In the genomic region with DNA sequence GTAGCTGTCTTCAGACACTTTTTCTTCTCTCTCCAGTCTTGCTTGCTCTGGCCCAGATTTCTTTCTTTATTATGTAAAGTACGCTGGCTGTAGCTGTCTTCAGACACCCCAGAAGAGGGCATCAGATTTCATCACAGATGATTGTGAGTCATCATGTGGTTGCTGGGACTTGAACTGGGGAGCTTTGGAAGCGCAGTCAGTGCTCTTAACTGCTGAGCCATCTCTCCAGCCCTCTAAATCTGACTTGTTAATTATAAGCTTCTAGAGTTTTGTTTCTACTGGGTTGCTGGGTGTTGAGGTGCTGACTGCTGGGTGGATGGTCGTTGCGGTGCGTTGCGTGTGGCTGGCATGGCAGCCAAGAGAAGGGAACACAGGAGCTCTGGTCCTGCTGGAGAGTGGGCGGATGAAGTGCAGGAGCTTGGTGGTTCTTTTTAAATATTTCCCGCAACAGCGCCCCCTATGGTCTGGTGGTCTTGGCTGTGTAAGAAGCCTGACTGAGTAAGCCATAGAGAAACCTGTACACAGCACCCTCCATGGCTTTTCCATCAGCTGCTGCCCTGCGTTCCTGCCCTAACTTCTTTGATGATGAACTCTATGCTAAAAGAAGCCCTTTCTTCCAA, we compare ENCODE assay signal across 11 mouse cellular contexts. TPM values are rescaled to one million over a fixed set of nuclear protein-coding genes. Genes with fewer than 3 reads are reported as not detected.
A peak's percentile ranks its signal among the peaks of the same experiment; 100 is the strongest.
DNase-seq lines count a peak whose midpoint lies in the region; ATAC-seq and TF ChIP-seq lines count a peak whose summit lies in the region.
"Had no signal": no experiment of that assay in that cellular context is flagged by ENCODE, and none has a peak within 500 bp of the region (broad histone marks: within the 10 kb centered on the region; RNA-seq: fewer than 3 reads in every experiment).

No protein-coding gene starts in this region.

- H3K79me2 ChIP-seq in CH12.LX (replicated peaks; ENCODE audit: control insufficient read depth, extremely low read depth, insufficient read depth, poor library complexity, severe bottlenecking) = no peaks in the 10 kb centered on the region

- in situ Hi-C loops in CH12.LX (cut with MboI; ENCODE audit: low pct_ligation_motif_present, low pct_unique_long_range_greater_than_20kb, low sequenced_read_pairs) = loop anchor here (25.0 kb wide), 1 partner anchor 441 kb away; the partner anchor contains the start of genes BC049762 and Clk4

- H3K4me2 ChIP-seq in intestine, postnatal 0 days (replicated peaks; ENCODE audit: low read depth) = no peak overlapping the region
- H3K4me2 ChIP-seq in intestine, embryonic 15.5 days (replicated peaks) = no peak overlapping the region
- H3K4me2 ChIP-seq in CH12.LX (ENCODE audit: insufficient read depth, low read depth, poor library complexity, severe bottlenecking) = no peak overlapping the region
- H3K4me2 ChIP-seq in liver, embryonic 14.5 days (ENCODE audit: low read depth) = no peak overlapping the region
- H3K4me2 ChIP-seq: embryonic facial prominence, embryonic 13.5 days; limb, embryonic 13.5 days; stomach, embryonic 15.5 days had no signal

- no peaks in the 10 kb centered on the region for H3K4me1 ChIP-seq in intestine, postnatal 0 days (replicated peaks; ENCODE audit: control insufficient read depth, insufficient read depth, low read length)
- H3K4me1 ChIP-seq in intestine, embryonic 15.5 days (replicated peaks) = no peaks in the 10 kb centered on the region
- peaks cover 2 to 15% of the 10 kb centered on the region in 2 experiments for H3K4me1 ChIP-seq in CH12.LX (ENCODE audit: control insufficient read depth in 1 of 2, insufficient read depth in 2 of 2)
- no peaks in the 10 kb centered on the region for H3K4me1 ChIP-seq in liver, embryonic 14.5 days (replicated peaks; ENCODE audit: control insufficient read depth in 2 of 2, insufficient read depth in 2 of 2, low read length in 1 of 2)
- H3K4me1 ChIP-seq: limb, embryonic 13.5 days; stomach, embryonic 15.5 days had no signal

- H3K36me3 ChIP-seq in intestine, postnatal 0 days (ENCODE audit: control insufficient read depth, insufficient read depth) = peaks cover 76% of the 10 kb centered on the region
- peaks cover 49% of the 10 kb centered on the region for H3K36me3 ChIP-seq in intestine, embryonic 15.5 days
- H3K36me3 ChIP-seq in CH12.LX (replicated peaks in 1 of 2; ENCODE audit: control insufficient read depth in 1 of 2, insufficient read depth in 1 of 2, low read length in 1 of 2) = peaks cover 62 to 89% of the 10 kb centered on the region in 2 experiments
- peaks cover 36% of the 10 kb centered on the region for H3K36me3 ChIP-seq in liver, embryonic 14.5 days (replicated peaks; ENCODE audit: control insufficient read depth, insufficient read depth, low read depth)

- H3K9me3 ChIP-seq in intestine, postnatal 0 days (ENCODE audit: control insufficient read depth) = no peaks in the 10 kb centered on the region
- H3K9me3 ChIP-seq in intestine, embryonic 15.5 days = no peaks in the 10 kb centered on the region
- peaks cover 3% of the 10 kb centered on the region for H3K9me3 ChIP-seq in CH12.LX (replicated peaks; ENCODE audit: low read length)
- no peaks in the 10 kb centered on the region for H3K9me3 ChIP-seq in liver, embryonic 14.5 days (ENCODE audit: control insufficient read depth, low read length)
- H3K9me3 ChIP-seq: embryonic facial prominence, embryonic 13.5 days; limb, embryonic 13.5 days; stomach, embryonic 15.5 days had no signal

- WGBS in intestine, postnatal 0 days = 72% methylated on average over 10 of the region's 10 CpGs
- 74% methylated on average over 10 of the region's 10 CpGs for WGBS in intestine, embryonic 15.5 days
- WGBS in liver, embryonic 14.5 days (ENCODE audit: insufficient replicate concordance) = 69% methylated on average over 10 of the region's 10 CpGs

- TF ChIP-seq CTCF in intestine, postnatal 0 days (IDR thresholded peaks at IDR 0.05; ENCODE audit: low read depth) = peak; percentile 51
- peak; percentile 38 to 67 for TF ChIP-seq CTCF in CH12.LX (conservative IDR thresholded peaks at IDR 0.05 in 1 of 2, IDR thresholded peaks at IDR 0.05 in 1 of 2; ENCODE audit: low read depth in 2 of 2, low read length in 2 of 2)
- peak; percentile 55 for TF ChIP-seq CTCF in liver, embryonic 14.5 days (IDR thresholded peaks at IDR 0.05; ENCODE audit: low read depth)

- DNase-seq in CH12.LX (ENCODE audit: extremely low read depth) = peak; percentile 60
- DNase-seq in brain, adult 2 months (ENCODE audit: low read depth, low spot score) = peak; percentile 31
- DNase-seq in liver, embryonic 14.5 days (ENCODE audit: low read depth in 3 of 3, low spot score in 3 of 3) = peak; percentile 22 to 33 (median 32)
- peak; percentile 48 for DNase-seq in thymus, postnatal 14 days
- DNase-seq in left cerebral cortex, adult 11 months (ENCODE audit: low spot score) = no peak
- DNase-seq in right cerebral cortex, postnatal 10 days (ENCODE audit: low spot score in 2 of 2) = no peak

- dilution Hi-C loops in CH12.LX (cut with MboI; ENCODE audit: extremely low pct_ligation_motif_present, extremely low pct_unique_long_range_greater_than_20kb, low sequenced_read_pairs) = no loop called here

- H3K4me3 ChIP-seq in intestine, postnatal 0 days (ENCODE audit: low read depth, low read length) = no peak overlapping the region
- no peak overlapping the region for H3K4me3 ChIP-seq in intestine, embryonic 15.5 days (replicated peaks)
- H3K4me3 ChIP-seq in CH12.LX (replicated peaks in 1 of 3; ENCODE audit: low read depth in 2 of 3, low read length in 2 of 3, poor library complexity in 1 of 3) = no peak overlapping the region
- H3K4me3 ChIP-seq in liver, embryonic 14.5 days (ENCODE audit: insufficient read depth in 1 of 2, low read depth in 2 of 2, low read length in 2 of 2) = no peak overlapping the region
- H3K4me3 ChIP-seq: embryonic facial prominence, embryonic 13.5 days; limb, embryonic 13.5 days; stomach, embryonic 15.5 days had no signal

- TF ChIP-seq RAD21 in CH12.LX (IDR thresholded peaks at IDR 0.05; ENCODE audit: low read depth, low read length) = no peak; the same call in 1 of the 2 replicates

- no peak overlapping the region for H3K27ac ChIP-seq in intestine, postnatal 0 days (ENCODE audit: low read depth, low read length)
- H3K27ac ChIP-seq in intestine, embryonic 15.5 days = no peak overlapping the region
- no peak overlapping the region for H3K27ac ChIP-seq in CH12.LX (ENCODE audit: insufficient read depth, low read depth)
- no peak overlapping the region for H3K27ac ChIP-seq in liver, embryonic 14.5 days
- H3K27ac ChIP-seq: embryonic facial prominence, embryonic 13.5 days; limb, embryonic 13.5 days; stomach, embryonic 15.5 days had no signal

- H3K9ac ChIP-seq in intestine, postnatal 0 days (ENCODE audit: low read depth, low read length) = no peak overlapping the region
- no peak overlapping the region for H3K9ac ChIP-seq in intestine, embryonic 15.5 days
- no peak overlapping the region for H3K9ac ChIP-seq in CH12.LX (ENCODE audit: insufficient read depth, low read depth)
- H3K9ac ChIP-seq in liver, embryonic 14.5 days (replicated peaks) = no peak overlapping the region
- H3K9ac ChIP-seq: embryonic facial prominence, embryonic 13.5 days; limb, embryonic 13.5 days; stomach, embryonic 15.5 days had no signal

- TF ChIP-seq EP300 in CH12.LX (IDR thresholded peaks at IDR 0.05; ENCODE audit: low read length) = no peak
- TF ChIP-seq EP300 in liver, embryonic 14.5 days (IDR thresholded peaks at IDR 0.05; ENCODE audit: low read depth) = no peak

- TF ChIP-seq POLR2A in CH12.LX (IDR thresholded peaks at IDR 0.05; ENCODE audit: low read depth, low read length) = no peak

- ATAC-seq in intestine, postnatal 0 days = no peak
- ATAC-seq in intestine, embryonic 15.5 days = no peak
- no peak for ATAC-seq in liver, embryonic 14.5 days (ENCODE audit: insufficient read depth)

- no peaks in the 10 kb centered on the region for H3K27me3 ChIP-seq in intestine, postnatal 0 days (replicated peaks; ENCODE audit: control insufficient read depth, insufficient read depth, low read length)
- no peaks in the 10 kb centered on the region for H3K27me3 ChIP-seq in intestine, embryonic 15.5 days (replicated peaks)
- no peaks in the 10 kb centered on the region for H3K27me3 ChIP-seq in CH12.LX (replicated peaks)
- H3K27me3 ChIP-seq in liver, embryonic 14.5 days (ENCODE audit: control insufficient read depth, insufficient read depth, low read length) = no peaks in the 10 kb centered on the region
- H3K27me3 ChIP-seq: embryonic facial prominence, embryonic 13.5 days; limb, embryonic 13.5 days; stomach, embryonic 15.5 days had no signal

RNA-seq across cellular contexts. Expression of gene 0610009B22Rik, which starts 14.8 kb away (rescaled TPM):
- polyA plus RNA-seq in intestine, postnatal 0 days (2015; fragmentation: Nextera tagmentation; extraction: Ambion mirVana) = 110 and 113 TPM in 2 replicates
- 96.0 and 105 TPM in 2 replicates for polyA plus RNA-seq in intestine, embryonic 15.5 days (2015; fragmentation: Nextera tagmentation; extraction: Ambion mirVana)
- total RNA-seq in CH12.LX (2012; rRNA removed) (41.8 and 45.1 TPM in 2 replicates), CH12.LX (2014; rRNA removed) (68.1 and 68.5 TPM in 2 replicates)
- 28.8 and 34.6 TPM in 2 replicates for polyA plus RNA-seq in CH12.LX (2012; ENCODE audit: insufficient read length, low read depth)
- 10.9 and 15.6 TPM in 2 replicates for polyA plus RNA-seq in liver, embryonic 14.5 days (2012; rRNA removed)
- polyA plus RNA-seq in liver, embryonic 14.5 days (2014; fragmentation: Nextera tagmentation; extraction: Ambion mirVana) = 36.5 and 41.6 TPM in 2 replicates

RNA-seq across cellular contexts. Expression of gene D930048N14Rik, which starts 52.7 kb away (rescaled TPM):
- polyA plus RNA-seq in intestine, postnatal 0 days (2015; fragmentation: Nextera tagmentation; extraction: Ambion mirVana) = 1.1 and 1.3 TPM in 2 replicates
- polyA plus RNA-seq in intestine, embryonic 15.5 days (2015; fragmentation: Nextera tagmentation; extraction: Ambion mirVana) = 3.2 and 3.3 TPM in 2 replicates
- total RNA-seq in CH12.LX (2012; rRNA removed) (1.3 and 1.5 TPM in 2 replicates), CH12.LX (2014; rRNA removed) (0.32 and 0.38 TPM in 2 replicates)
- polyA plus RNA-seq in CH12.LX (2012; ENCODE audit: insufficient read length, low read depth) = 0.78 and 0.81 TPM in 2 replicates
- polyA plus RNA-seq in liver, embryonic 14.5 days (2012; rRNA removed) = 1.0 TPM in 2 replicates
- polyA plus RNA-seq in liver, embryonic 14.5 days (2014; fragmentation: Nextera tagmentation; extraction: Ambion mirVana) = 0.28 TPM in 2 replicates

RNA-seq across cellular contexts. Expression of gene N4bp3, which starts 52.8 kb away (rescaled TPM):
- 8.5 and 8.8 TPM in 2 replicates for polyA plus RNA-seq in intestine, postnatal 0 days (2015; fragmentation: Nextera tagmentation; extraction: Ambion mirVana)
- 17.6 and 18.1 TPM in 2 replicates for polyA plus RNA-seq in intestine, embryonic 15.5 days (2015; fragmentation: Nextera tagmentation; extraction: Ambion mirVana)
- total RNA-seq in CH12.LX (2012; rRNA removed) (19.7 and 21.2 TPM in 2 replicates), CH12.LX (2014; rRNA removed) (17.8 and 19.1 TPM in 2 replicates)
- polyA plus RNA-seq in CH12.LX (2012; ENCODE audit: insufficient read length, low read depth) = 22.1 and 25.4 TPM in 2 replicates
- 1.2 TPM in 2 replicates for polyA plus RNA-seq in liver, embryonic 14.5 days (2012; rRNA removed)
- 1.7 and 1.8 TPM in 2 replicates for polyA plus RNA-seq in liver, embryonic 14.5 days (2014; fragmentation: Nextera tagmentation; extraction: Ambion mirVana)

RNA-seq across cellular contexts. Expression of gene Sec24a, which starts 59.9 kb away (rescaled TPM):
- 47.1 and 49.1 TPM in 2 replicates for polyA plus RNA-seq in intestine, postnatal 0 days (2015; fragmentation: Nextera tagmentation; extraction: Ambion mirVana)
- 20.1 and 20.8 TPM in 2 replicates for polyA plus RNA-seq in intestine, embryonic 15.5 days (2015; fragmentation: Nextera tagmentation; extraction: Ambion mirVana)
- total RNA-seq in CH12.LX (2012; rRNA removed) = 6.3 and 7.2 TPM in 2 replicates
- total RNA-seq in CH12.LX (2014; rRNA removed) = 4.6 and 5.5 TPM in 2 replicates
- 12.0 and 16.8 TPM in 2 replicates for polyA plus RNA-seq in CH12.LX (2012; ENCODE audit: insufficient read length, low read depth)
- polyA plus RNA-seq in liver, embryonic 14.5 days (2012; rRNA removed) = 3.7 TPM in 2 replicates
- 6.2 and 6.6 TPM in 2 replicates for polyA plus RNA-seq in liver, embryonic 14.5 days (2014; fragmentation: Nextera tagmentation; extraction: Ambion mirVana)

RNA-seq across cellular contexts. Expression of gene Sar1b, which starts 60.0 kb away (rescaled TPM):
- polyA plus RNA-seq in intestine, postnatal 0 days (2015; fragmentation: Nextera tagmentation; extraction: Ambion mirVana) = 442 and 470 TPM in 2 replicates
- 168 and 171 TPM in 2 replicates for polyA plus RNA-seq in intestine, embryonic 15.5 days (2015; fragmentation: Nextera tagmentation; extraction: Ambion mirVana)
- total RNA-seq in CH12.LX (2012; rRNA removed) (79.3 and 91.9 TPM in 2 replicates), CH12.LX (2014; rRNA removed) (258 and 264 TPM in 2 replicates)
- polyA plus RNA-seq in CH12.LX (2012; ENCODE audit: insufficient read length, low read depth) = 129 and 171 TPM in 2 replicates
- polyA plus RNA-seq in liver, embryonic 14.5 days (2012; rRNA removed) = 26.3 and 35.2 TPM in 2 replicates
- 80.4 and 80.7 TPM in 2 replicates for polyA plus RNA-seq in liver, embryonic 14.5 days (2014; fragmentation: Nextera tagmentation; extraction: Ambion mirVana)

Comparison
In these comparisons a context has a peak if more than half of its experiments do, and no peak if none do; other contexts are left out.
1. DNase-seq: peak in CH12.LX (single experiment), brain, adult 2 months (single experiment), liver, embryonic 14.5 days (3 of 3) and thymus, postnatal 14 days (single experiment); none in left cerebral cortex, adult 11 months (single experiment) and right cerebral cortex, postnatal 10 days (0 of 2).
2. Peak in every context shown above with its lines, with median percentiles within 50 percentile points of each other: CTCF ChIP-seq.